Mouse (Mus musculus): ENCODE data around the gene Gm8122. TPM values are rescaled to one million over a fixed set of nuclear protein-coding genes. Genes with fewer than 3 reads are reported as not detected.
"Not testable (repeated sequence)": the region's sequence is repeated elsewhere in the genome, so short reads cannot be mapped to it uniquely, and the experiment has no call there.

Gm8122 gene
- polyA plus RNA-seq (2014; fragmentation: Nextera tagmentation; extraction: Ambion mirVana): not detected in 2 replicates

DNA sequence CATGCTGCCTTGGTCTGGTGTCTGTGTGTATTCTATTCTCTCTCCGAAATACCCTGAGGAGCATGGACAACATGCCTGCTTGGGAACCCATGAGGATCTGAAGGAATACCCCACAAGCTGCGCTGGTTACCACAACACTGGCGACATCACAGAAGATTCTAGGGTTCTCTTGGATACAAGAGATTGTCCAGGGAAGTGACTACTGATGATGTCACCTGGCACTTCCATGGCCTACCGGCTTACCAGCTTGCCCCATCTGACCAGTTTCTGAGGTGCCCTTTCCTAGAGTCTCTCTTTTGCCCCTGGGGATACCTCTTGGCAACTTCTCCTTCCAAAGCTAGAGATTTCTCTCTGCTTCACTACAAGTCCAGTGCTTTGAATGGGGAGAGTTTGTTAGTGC, at the start of gene Gm8122:
Gene Gm8122, minus strand, starts transcription at position 101 of the 400 bp plus-strand sequence.
- not testable (repeated sequence) for H3K9me3 ChIP-seq (ENCODE audit: control insufficient read depth, low read length); H3K4me1 ChIP-seq (ENCODE audit: control insufficient read depth in 2 of 2, insufficient read depth in 2 of 2, low read length in 2 of 2); H3K4me3 ChIP-seq (ENCODE audit: control insufficient read depth in 1 of 2, insufficient read depth in 1 of 2, low read depth in 1 of 2, low read length in 2 of 2); H3K27me3 ChIP-seq (ENCODE audit: control insufficient read depth, insufficient read depth, low read length); H3K4me2 ChIP-seq (ENCODE audit: low read length); H3K36me3 ChIP-seq (ENCODE audit: control insufficient read depth, insufficient read depth, low read length); ATAC-seq (ENCODE audit: insufficient number of reproducible peaks, insufficient read depth, low FRiP score, low read depth); H3K9ac ChIP-seq (ENCODE audit: low read length); H3K27ac ChIP-seq (replicated peaks in 1 of 2; ENCODE audit: control insufficient read depth in 1 of 2, insufficient read depth in 1 of 2, low read depth in 2 of 2, low read length in 2 of 2)
- 77% methylated on average over 4 of the region's 4 CpGs for WGBS

DNA sequence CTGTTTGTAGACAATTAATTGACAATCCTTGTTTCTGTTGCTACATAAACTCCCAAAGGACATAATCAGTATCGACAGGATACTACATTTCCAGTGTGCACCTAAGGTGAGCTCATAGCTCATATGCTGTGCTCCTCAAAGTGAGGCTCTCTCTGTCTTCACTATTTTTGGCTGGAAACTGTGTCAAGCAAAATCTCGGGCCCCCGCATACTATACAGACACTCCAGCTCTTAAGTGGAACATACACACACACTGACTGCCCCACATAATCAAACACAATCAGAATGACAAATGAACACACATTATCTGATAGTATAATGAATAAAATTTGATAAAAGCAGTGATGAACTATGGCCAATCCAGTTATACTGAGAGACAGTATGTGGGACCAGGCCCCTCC, 43.6 kb upstream of the Gm8122 start:
- H3K27me3 ChIP-seq (ENCODE audit: control insufficient read depth, insufficient read depth, low read length); H3K9me3 ChIP-seq (ENCODE audit: control insufficient read depth, low read length); H3K4me1 ChIP-seq (ENCODE audit: control insufficient read depth in 2 of 2, insufficient read depth in 2 of 2, low read length in 2 of 2); H3K9ac ChIP-seq (ENCODE audit: low read length); H3K4me2 ChIP-seq (ENCODE audit: low read length); ATAC-seq (ENCODE audit: insufficient number of reproducible peaks, insufficient read depth, low FRiP score, low read depth); H3K36me3 ChIP-seq (ENCODE audit: control insufficient read depth, insufficient read depth, low read length); H3K27ac ChIP-seq (replicated peaks in 1 of 2; ENCODE audit: control insufficient read depth in 1 of 2, insufficient read depth in 1 of 2, low read depth in 2 of 2, low read length in 2 of 2); H3K4me3 ChIP-seq (ENCODE audit: control insufficient read depth in 1 of 2, insufficient read depth in 1 of 2, low read depth in 1 of 2, low read length in 2 of 2): not testable (repeated sequence)
- 80% methylated on average over 3 of the region's 3 CpGs for WGBS

DNA sequence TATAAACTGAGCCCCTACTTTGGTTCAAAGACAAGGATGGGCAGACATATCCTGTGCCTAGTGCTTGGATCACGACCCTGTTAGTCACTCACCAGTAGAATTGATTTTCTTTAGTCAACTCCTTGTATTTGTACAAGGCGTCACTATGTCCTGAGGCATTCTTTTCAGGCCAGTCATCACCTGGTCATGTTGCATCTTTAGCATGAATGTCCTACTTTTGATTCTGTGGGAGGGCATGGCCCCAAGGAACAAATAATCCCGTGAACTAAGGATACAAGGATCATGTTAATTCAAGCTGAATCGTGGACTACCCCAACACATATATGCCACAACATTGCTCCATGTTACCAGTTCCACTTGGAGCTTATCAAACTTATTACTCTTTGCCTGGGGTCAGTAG, 43.0 kb upstream of the Gm8122 start:
- WGBS: 41% methylated on average over 4 of the region's 4 CpGs
- not testable (repeated sequence) for ATAC-seq (ENCODE audit: insufficient number of reproducible peaks, insufficient read depth, low FRiP score, low read depth)

DNA sequence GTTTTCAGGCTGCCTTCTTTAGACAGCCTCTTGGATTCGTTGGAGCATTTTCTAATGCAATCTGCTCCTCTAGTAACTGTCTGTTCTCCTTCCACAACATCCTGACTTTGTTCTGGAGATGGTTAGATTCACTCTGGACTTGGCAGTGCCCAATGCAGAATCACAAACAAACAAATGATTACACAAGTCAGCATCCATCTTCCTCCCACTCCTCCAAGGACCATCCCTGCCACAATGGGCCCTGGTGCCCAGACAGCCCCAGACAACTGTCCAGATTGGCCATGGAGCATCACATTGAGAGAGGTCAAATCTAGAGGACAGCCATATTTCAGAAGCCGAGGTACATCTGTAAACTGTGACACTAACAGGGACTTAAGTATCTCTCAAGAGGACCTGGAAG, 42.4 kb upstream of the Gm8122 start:
- 47% methylated on average over 2 of the region's 2 CpGs for WGBS
- H3K9ac ChIP-seq (ENCODE audit: low read length); H3K9me3 ChIP-seq (ENCODE audit: control insufficient read depth, low read length); ATAC-seq (ENCODE audit: insufficient number of reproducible peaks, insufficient read depth, low FRiP score, low read depth); H3K27me3 ChIP-seq (ENCODE audit: control insufficient read depth, insufficient read depth, low read length); H3K36me3 ChIP-seq (ENCODE audit: control insufficient read depth, insufficient read depth, low read length); H3K4me3 ChIP-seq (ENCODE audit: control insufficient read depth in 1 of 2, insufficient read depth in 1 of 2, low read depth in 1 of 2, low read length in 2 of 2); H3K27ac ChIP-seq (replicated peaks in 1 of 2; ENCODE audit: control insufficient read depth in 1 of 2, insufficient read depth in 1 of 2, low read depth in 2 of 2, low read length in 2 of 2); H3K4me2 ChIP-seq (ENCODE audit: low read length); H3K4me1 ChIP-seq (ENCODE audit: control insufficient read depth in 2 of 2, insufficient read depth in 2 of 2, low read length in 2 of 2): not testable (repeated sequence)

More for the DNA sequence above, 43.0 kb upstream of the Gm8122 start:
- not testable (repeated sequence) for H3K9ac ChIP-seq (ENCODE audit: low read length); H3K4me3 ChIP-seq (ENCODE audit: control insufficient read depth in 1 of 2, insufficient read depth in 1 of 2, low read depth in 1 of 2, low read length in 2 of 2); H3K36me3 ChIP-seq (ENCODE audit: control insufficient read depth, insufficient read depth, low read length); H3K27ac ChIP-seq (replicated peaks in 1 of 2; ENCODE audit: control insufficient read depth in 1 of 2, insufficient read depth in 1 of 2, low read depth in 2 of 2, low read length in 2 of 2); H3K4me2 ChIP-seq (ENCODE audit: low read length); H3K27me3 ChIP-seq (ENCODE audit: control insufficient read depth, insufficient read depth, low read length); H3K9me3 ChIP-seq (ENCODE audit: control insufficient read depth, low read length); H3K4me1 ChIP-seq (ENCODE audit: control insufficient read depth in 2 of 2, insufficient read depth in 2 of 2, low read length in 2 of 2)

DNA sequence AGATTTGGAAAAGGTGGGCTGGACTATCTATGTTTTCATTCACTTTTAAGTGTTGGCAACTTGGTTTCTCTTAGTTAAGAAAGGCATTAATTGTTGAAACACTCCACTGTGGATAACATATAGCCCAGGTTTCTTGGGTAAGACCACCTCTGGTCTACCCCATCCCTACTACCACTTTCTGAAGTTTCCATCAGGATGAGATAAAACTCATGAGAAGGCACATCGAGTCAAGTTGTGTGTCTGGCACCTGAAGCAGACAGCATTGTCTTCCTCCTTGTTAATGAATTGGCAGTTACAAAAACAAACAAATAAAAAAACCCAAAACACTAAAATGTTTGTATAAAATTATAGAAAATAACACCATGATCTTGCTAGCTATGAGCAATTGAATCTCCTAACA, 40.6 kb upstream of the Gm8122 start:
- not testable (repeated sequence) for H3K4me3 ChIP-seq (ENCODE audit: control insufficient read depth in 1 of 2, insufficient read depth in 1 of 2, low read depth in 1 of 2, low read length in 2 of 2); H3K4me2 ChIP-seq (ENCODE audit: low read length); H3K27ac ChIP-seq (replicated peaks in 1 of 2; ENCODE audit: control insufficient read depth in 1 of 2, insufficient read depth in 1 of 2, low read depth in 2 of 2, low read length in 2 of 2); H3K4me1 ChIP-seq (ENCODE audit: control insufficient read depth in 2 of 2, insufficient read depth in 2 of 2, low read length in 2 of 2); H3K27me3 ChIP-seq (ENCODE audit: control insufficient read depth, insufficient read depth, low read length); ATAC-seq (ENCODE audit: insufficient number of reproducible peaks, insufficient read depth, low FRiP score, low read depth); H3K9ac ChIP-seq (ENCODE audit: low read length); H3K36me3 ChIP-seq (ENCODE audit: control insufficient read depth, insufficient read depth, low read length); H3K9me3 ChIP-seq (ENCODE audit: control insufficient read depth, low read length)
- WGBS: 71% methylated on average over 1 of the region's 1 CpGs

DNA sequence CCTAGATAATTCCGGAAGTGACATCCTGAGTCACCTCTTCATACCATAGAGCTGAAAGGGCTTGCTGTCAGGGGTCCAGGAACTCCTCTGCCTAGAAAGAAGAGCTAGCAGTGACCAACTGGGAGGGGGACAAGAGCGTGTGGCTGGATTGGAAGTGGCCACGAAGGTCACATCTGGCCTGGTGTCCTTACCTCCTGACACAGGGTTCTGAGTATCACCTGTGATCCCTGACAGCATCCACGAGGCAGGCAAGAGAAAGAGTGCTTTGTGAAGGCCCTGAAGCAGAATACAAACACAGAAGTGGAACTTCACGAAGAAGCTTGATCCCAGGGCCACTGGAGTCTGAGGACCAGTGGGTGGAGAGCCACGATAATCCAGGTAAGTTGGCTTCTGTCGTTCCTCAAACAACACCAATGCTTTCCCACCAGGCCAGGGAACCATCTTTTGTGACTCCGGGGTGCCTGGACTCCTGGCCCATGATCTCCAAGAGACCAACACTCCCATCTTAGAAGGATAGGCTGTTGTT, 39.9 kb upstream of the Gm8122 start, which contains the start of gene Gm9732:
Gene Gm9732, plus strand, starts transcription at position 51 of the 526 bp plus-strand sequence.
- H3K9ac ChIP-seq (ENCODE audit: low read length); H3K27me3 ChIP-seq (ENCODE audit: control insufficient read depth, insufficient read depth, low read length); H3K9me3 ChIP-seq (ENCODE audit: control insufficient read depth, low read length); H3K27ac ChIP-seq (replicated peaks in 1 of 2; ENCODE audit: control insufficient read depth in 1 of 2, insufficient read depth in 1 of 2, low read depth in 2 of 2, low read length in 2 of 2); H3K4me2 ChIP-seq (ENCODE audit: low read length); H3K4me3 ChIP-seq (ENCODE audit: control insufficient read depth in 1 of 2, insufficient read depth in 1 of 2, low read depth in 1 of 2, low read length in 2 of 2); ATAC-seq (ENCODE audit: insufficient number of reproducible peaks, insufficient read depth, low FRiP score, low read depth); H3K36me3 ChIP-seq (ENCODE audit: control insufficient read depth, insufficient read depth, low read length); H3K4me1 ChIP-seq (ENCODE audit: control insufficient read depth in 2 of 2, insufficient read depth in 2 of 2, low read length in 2 of 2): not testable (repeated sequence)
- 72% methylated on average over 8 of the region's 8 CpGs for WGBS

DNA sequence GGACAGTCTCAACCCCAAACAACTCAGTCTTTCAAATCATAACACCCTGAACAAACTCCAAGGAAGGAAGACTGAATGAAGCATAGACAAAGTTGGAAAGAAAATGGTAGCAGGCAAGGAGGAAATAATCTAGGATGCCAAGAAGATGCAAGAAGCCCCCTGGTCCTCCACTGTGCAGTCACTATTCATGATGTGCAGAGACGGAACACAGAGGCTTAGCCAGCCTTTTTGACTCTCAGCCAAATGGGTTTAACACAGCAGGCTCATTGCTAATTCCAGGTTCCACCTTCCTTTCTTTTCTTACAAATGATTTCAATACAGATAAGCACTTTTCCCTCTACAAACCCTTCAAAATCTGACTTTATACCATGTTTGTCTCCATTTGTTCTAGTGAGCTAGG, 38.1 kb upstream of the Gm8122 start:
- H3K4me1 ChIP-seq (ENCODE audit: control insufficient read depth in 2 of 2, insufficient read depth in 2 of 2, low read length in 2 of 2); H3K9me3 ChIP-seq (ENCODE audit: control insufficient read depth, low read length); H3K4me2 ChIP-seq (ENCODE audit: low read length); H3K9ac ChIP-seq (ENCODE audit: low read length); H3K36me3 ChIP-seq (ENCODE audit: control insufficient read depth, insufficient read depth, low read length); H3K4me3 ChIP-seq (ENCODE audit: control insufficient read depth in 1 of 2, insufficient read depth in 1 of 2, low read depth in 1 of 2, low read length in 2 of 2); ATAC-seq (ENCODE audit: insufficient number of reproducible peaks, insufficient read depth, low FRiP score, low read depth); H3K27me3 ChIP-seq (ENCODE audit: control insufficient read depth, insufficient read depth, low read length); H3K27ac ChIP-seq (replicated peaks in 1 of 2; ENCODE audit: control insufficient read depth in 1 of 2, insufficient read depth in 1 of 2, low read depth in 2 of 2, low read length in 2 of 2): not testable (repeated sequence)
- 59% methylated on average over 1 of the region's 1 CpGs for WGBS

DNA sequence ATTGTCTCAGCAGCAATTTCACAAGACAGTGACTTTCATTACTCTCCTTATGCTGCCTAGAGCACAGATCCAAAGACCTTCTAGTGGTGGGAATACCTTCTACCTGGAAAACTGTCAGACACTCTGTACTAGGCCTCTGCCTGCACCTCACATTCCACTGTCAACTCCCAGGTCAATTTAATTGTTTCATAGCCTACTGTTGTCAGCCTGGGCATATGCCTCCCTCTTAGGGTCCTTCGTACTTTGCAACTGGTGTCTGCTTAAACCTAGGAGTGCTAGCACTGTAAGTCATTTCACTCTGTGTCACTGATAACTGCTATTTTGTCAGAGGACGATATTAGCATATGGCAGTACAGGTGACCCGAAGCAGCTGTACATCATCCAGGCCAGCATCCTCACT, 34.1 kb upstream of the Gm8122 start:
- not testable (repeated sequence) for ATAC-seq (ENCODE audit: insufficient number of reproducible peaks, insufficient read depth, low FRiP score, low read depth); H3K27me3 ChIP-seq (ENCODE audit: control insufficient read depth, insufficient read depth, low read length); H3K9ac ChIP-seq (ENCODE audit: low read length); H3K4me3 ChIP-seq (ENCODE audit: control insufficient read depth in 1 of 2, insufficient read depth in 1 of 2, low read depth in 1 of 2, low read length in 2 of 2); H3K36me3 ChIP-seq (ENCODE audit: control insufficient read depth, insufficient read depth, low read length); H3K27ac ChIP-seq (replicated peaks in 1 of 2; ENCODE audit: control insufficient read depth in 1 of 2, insufficient read depth in 1 of 2, low read depth in 2 of 2, low read length in 2 of 2); H3K4me1 ChIP-seq (ENCODE audit: control insufficient read depth in 2 of 2, insufficient read depth in 2 of 2, low read length in 2 of 2); H3K9me3 ChIP-seq (ENCODE audit: control insufficient read depth, low read length); H3K4me2 ChIP-seq (ENCODE audit: low read length)
- 79% methylated on average over 3 of the region's 3 CpGs for WGBS
